Mouse (Mus musculus) heart, adult 2 months (tissue): ENCODE data around the gene Ddx43.

Source experiments
- CTCF ChIP-seq: fragments of 200-600 bp; IDR thresholded peaks from 2 replicates; pipeline ENCODE4 v1.8.1; 2022; ENCODE audit warnings: antibody characterized with exemption, mild to moderate bottlenecking, moderate library complexity
- EP300 ChIP-seq: fragments of 200-500 bp; IDR thresholded peaks from 2 replicates; pipeline ENCODE4 v1.6.1; 2011; ENCODE audit warnings: low read depth, low read length, control low read depth; ENCODE audit not compliant: insufficient read depth

DNA sequence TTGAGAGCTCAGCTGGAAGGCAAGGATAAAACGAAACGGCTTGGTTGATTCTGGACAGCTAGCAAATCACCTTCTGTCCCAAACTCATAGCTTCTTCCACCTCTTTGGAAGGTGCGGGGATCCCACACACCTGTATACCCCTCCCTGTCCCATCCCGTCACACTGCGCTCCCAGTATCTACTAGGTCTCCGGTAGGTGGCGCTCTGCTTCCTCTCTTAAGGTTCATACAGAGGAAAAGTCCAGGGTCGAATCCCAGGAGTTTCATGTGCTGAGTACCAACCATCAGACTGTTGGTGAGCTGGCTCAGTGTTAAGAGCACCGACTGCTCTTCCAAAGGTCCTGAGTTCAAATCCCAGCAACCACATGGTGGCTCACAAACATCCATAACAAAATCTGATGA, 37.5 kb upstream of the Ddx43 start:
- TF ChIP-seq EP300, result no peak
- TF ChIP-seq CTCF, result peak; percentile 81
